Mouse (Mus musculus): ENCODE results near the gene Plvap. TPM values are rescaled to one million over a fixed set of nuclear protein-coding genes. Genes with fewer than 3 reads are reported as not detected.

Plvap gene
- total RNA-seq (2021) (10 to 100 TPM; 22.1 to 28.3 TPM), polyA plus RNA-seq (2012; rRNA removed) (37.2 and 42.9 TPM in 2 replicates)
- long read RNA-seq, transcript Plvap-201 (6 exons, 1,987 nt), result major isoform, 30 of 31 reads
- long read RNA-seq, partial matches to known transcripts, result 1 of 31 reads
- long read RNA-seq, other reads (novel, unspliced or antisense), result 0 of 31 reads

- TF ChIP-seq POLR2A (IDR thresholded peaks at IDR 0.05; ENCODE audit: insufficient read depth, low read depth, low read length) (no peak), EP300 (IDR thresholded peaks at IDR 0.05; ENCODE audit: insufficient read depth, low read depth, low read length) (no peak), CTCF (IDR thresholded peaks at IDR 0.05) (no peak)
- intact Hi-C loops (cut with DNase I), result no loop called here
- DNase-seq, result peak in 1 of 2 experiments; percentile 31
- Histone ChIP-seq H3K27ac (no peak within 1 kb of the TSS), H3K4me1 (ENCODE audit: control insufficient read depth, insufficient read depth, low read length) (peaks cover 2% of the 10 kb centered on the region; the same call in 1 of the 2 replicates), H3K79me2 (replicated peaks; ENCODE audit: control insufficient read depth, insufficient read depth, low read length) (no peaks in the 10 kb centered on the region), H3K4me3 (no peak within 1 kb of the TSS), H3K27me3 (ENCODE audit: control insufficient read depth, insufficient read depth, low read length) (no peaks in the 10 kb centered on the region; the same call in 1 of the 2 replicates), H3K36me3 (ENCODE audit: control insufficient read depth, insufficient read depth, low read length) (no peaks in the 10 kb centered on the region), H3K9ac (ENCODE audit: low read depth, low read length) (no peak within 1 kb of the TSS)
- 24% methylated on average over 14 of the region's 14 CpGs for WGBS
Measured at GRCm38 (mm10) chr8:71511644-71512043, at the start of gene Plvap. Gene Plvap (minus strand): TSS chr8:71511752.

- H3K27ac ChIP-seq, result no peak overlapping the region
- no peaks in the 10 kb centered on the region for H3K36me3 ChIP-seq (ENCODE audit: control insufficient read depth, insufficient read depth, low read length)
- peaks cover 7% of the 10 kb centered on the region for H3K27me3 ChIP-seq (ENCODE audit: control insufficient read depth, insufficient read depth, low read length)
- 77% methylated on average over 5 of the region's 5 CpGs for WGBS
- DNase-seq, result no peak
- no peak overlapping the region for H3K4me3 ChIP-seq
- H3K9ac ChIP-seq (ENCODE audit: low read depth, low read length), result no peak overlapping the region
- TF ChIP-seq POLR2A (IDR thresholded peaks at IDR 0.05; ENCODE audit: insufficient read depth, low read depth, low read length) (no peak), CTCF (IDR thresholded peaks at IDR 0.05) (no peak), EP300 (IDR thresholded peaks at IDR 0.05; ENCODE audit: insufficient read depth, low read depth, low read length) (no peak)
- no peaks in the 10 kb centered on the region; the same call in 1 of the 2 replicates for H3K4me1 ChIP-seq (ENCODE audit: control insufficient read depth, insufficient read depth, low read length)
- intact Hi-C loops (cut with DNase I), result loop anchor here (1.0 kb wide), 3 partner anchors 36 to 100 kb away; no protein-coding TSS in a partner anchor
- H3K79me2 ChIP-seq (replicated peaks; ENCODE audit: control insufficient read depth, insufficient read depth, low read length), result no peaks in the 10 kb centered on the region
Measured at GRCm38 (mm10) chr8:71560765-71561164, 49.2 kb upstream of the Plvap start.

- Histone ChIP-seq H3K4me1 (ENCODE audit: control insufficient read depth, insufficient read depth, low read length) (no peaks in the 10 kb centered on the region; the same call in 1 of the 2 replicates), H3K27ac (no peak overlapping the region), H3K27me3 (ENCODE audit: control insufficient read depth, insufficient read depth, low read length) (peaks cover 7% of the 10 kb centered on the region), H3K36me3 (ENCODE audit: control insufficient read depth, insufficient read depth, low read length) (no peaks in the 10 kb centered on the region), H3K79me2 (replicated peaks; ENCODE audit: control insufficient read depth, insufficient read depth, low read length) (no peaks in the 10 kb centered on the region), H3K4me3 (no peak overlapping the region), H3K9ac (ENCODE audit: low read depth, low read length) (no peak overlapping the region)
- no peak for DNase-seq
- no peak for TF ChIP-seq CTCF (IDR thresholded peaks at IDR 0.05)
- no peak for TF ChIP-seq EP300 (IDR thresholded peaks at IDR 0.05; ENCODE audit: insufficient read depth, low read depth, low read length)
- no peak for TF ChIP-seq POLR2A (IDR thresholded peaks at IDR 0.05; ENCODE audit: insufficient read depth, low read depth, low read length)
- WGBS, result 70% methylated on average over 3 of the region's 3 CpGs
- intact Hi-C loops (cut with DNase I), result no loop called here
Measured at GRCm38 (mm10) chr8:71560071-71560470, 48.5 kb upstream of the Plvap start.

- Histone ChIP-seq H3K9ac (ENCODE audit: low read depth, low read length) (no peak overlapping the region), H3K4me1 (ENCODE audit: control insufficient read depth, insufficient read depth, low read length) (no peaks in the 10 kb centered on the region; the same call in 1 of the 2 replicates)
- WGBS, result 10% methylated on average over 24 of the region's 24 CpGs
Measured at GRCm38 (mm10) chr8:71558958-71559690, 47.6 kb upstream of the Plvap start.

GRCm38 (mm10) chr8:71558071-71558957, 46.8 kb upstream of the Plvap start, which contains the start of gene Tmem221:
Gene Tmem221 (minus strand): TSS chr8:71558871.
- no peak for DNase-seq
- TF ChIP-seq POLR2A (IDR thresholded peaks at IDR 0.05; ENCODE audit: insufficient read depth, low read depth, low read length), result no peak
- no peak for TF ChIP-seq EP300 (IDR thresholded peaks at IDR 0.05; ENCODE audit: insufficient read depth, low read depth, low read length)
- TF ChIP-seq CTCF (IDR thresholded peaks at IDR 0.05), result no peak
- Histone ChIP-seq H3K36me3 (ENCODE audit: control insufficient read depth, insufficient read depth, low read length) (no peaks in the 10 kb centered on the region), H3K4me1 (ENCODE audit: control insufficient read depth, insufficient read depth, low read length) (no peaks in the 10 kb centered on the region; the same call in 1 of the 2 replicates), H3K79me2 (replicated peaks; ENCODE audit: control insufficient read depth, insufficient read depth, low read length) (no peaks in the 10 kb centered on the region), H3K27me3 (ENCODE audit: control insufficient read depth, insufficient read depth, low read length) (peaks cover 7% of the 10 kb centered on the region), H3K27ac (no peak within 1 kb of the TSS), H3K9ac (ENCODE audit: low read depth, low read length) (peak within 1 kb of the TSS; percentile 22), H3K4me3 (0 out of 2 replicates have a peak within 1 kb of the TSS, but pooled peaks have one; percentile 29)
- intact Hi-C loops (cut with DNase I), result no loop called here
- WGBS, result 8% methylated on average over 70 of the region's 70 CpGs

More at GRCm38 (mm10) chr8:71558958-71559690, 47.6 kb upstream of the Plvap start:
- Histone ChIP-seq H3K4me3 (no peak overlapping the region), H3K27ac (no peak overlapping the region), H3K27me3 (ENCODE audit: control insufficient read depth, insufficient read depth, low read length) (peaks cover 7% of the 10 kb centered on the region), H3K36me3 (ENCODE audit: control insufficient read depth, insufficient read depth, low read length) (no peaks in the 10 kb centered on the region), H3K79me2 (replicated peaks; ENCODE audit: control insufficient read depth, insufficient read depth, low read length) (no peaks in the 10 kb centered on the region)
- intact Hi-C loops (cut with DNase I), result no loop called here
- TF ChIP-seq EP300 (IDR thresholded peaks at IDR 0.05; ENCODE audit: insufficient read depth, low read depth, low read length), result no peak
- no peak for TF ChIP-seq CTCF (IDR thresholded peaks at IDR 0.05)
- no peak for TF ChIP-seq POLR2A (IDR thresholded peaks at IDR 0.05; ENCODE audit: insufficient read depth, low read depth, low read length)
- DNase-seq, result peak; percentile 65 to 71
